Mouse (Mus musculus): ENCODE results near the gene Igll1. TPM values are rescaled to one million over a fixed set of nuclear protein-coding genes. Genes with fewer than 3 reads are reported as not detected.

The Igll1 gene
- 0.59 and 0.74 TPM in 2 replicates for polyA plus RNA-seq (2015; fragmentation: Nextera tagmentation; extraction: Ambion mirVana)

DNA sequence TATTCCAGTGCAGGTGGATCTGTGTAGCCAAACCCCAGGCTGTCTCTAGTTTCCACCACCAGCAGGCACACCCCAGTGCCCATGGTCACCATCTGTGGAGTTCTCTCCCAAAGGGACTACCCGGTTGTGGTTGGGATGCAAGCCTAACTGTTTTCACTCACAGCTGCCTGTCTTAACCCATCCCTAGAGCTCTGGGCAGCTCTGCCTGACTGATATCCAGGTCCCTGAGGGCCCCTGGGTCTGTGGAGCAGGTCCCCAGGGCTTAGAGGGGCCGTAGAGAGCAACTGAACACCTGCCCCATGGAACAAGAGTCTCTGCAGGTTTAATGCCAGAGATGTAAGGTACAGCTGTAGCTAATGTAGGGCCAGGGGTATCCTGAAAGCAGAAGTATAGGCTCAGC lies at the start of gene Igll1:
Igll1 (minus strand) TSS at position 8 of the 400 bp plus-strand sequence.
- Histone ChIP-seq H3K27ac (no peak within 1 kb of the TSS), H3K4me1 (replicated peaks) (no peaks in the 10 kb centered on the region), H3K4me3 (replicated peaks) (no peak within 1 kb of the TSS), H3K27me3 (no peaks in the 10 kb centered on the region), H3K9me3 (replicated peaks) (no peaks in the 10 kb centered on the region), H3K36me3 (no peaks in the 10 kb centered on the region), H3K9ac (no peak within 1 kb of the TSS), H3K4me2 (no peak within 1 kb of the TSS)
- ATAC-seq (ENCODE audit: low read depth) (no peak), DNase-seq (no peak)
- 57% methylated on average over 2 of the region's 2 CpGs for WGBS (ENCODE audit: insufficient replicate concordance)

DNA sequence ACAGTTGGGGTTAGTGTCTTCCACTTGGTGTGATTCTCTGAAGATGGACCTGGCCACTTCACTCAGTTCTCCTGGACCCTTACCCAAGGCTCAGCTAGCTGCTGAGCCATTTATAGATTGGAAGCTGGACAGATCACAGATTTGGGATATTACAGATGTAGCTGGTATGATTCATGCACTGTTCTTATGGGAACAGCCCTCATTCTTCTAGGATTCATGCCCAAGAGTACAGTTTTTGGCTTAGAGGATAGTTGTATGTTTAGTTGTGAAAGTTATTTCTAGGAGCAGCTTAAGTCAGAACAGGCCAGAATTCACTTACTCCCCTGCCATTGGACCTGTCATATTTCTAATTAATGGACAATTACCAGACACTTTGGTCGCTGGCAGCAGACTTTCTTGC lies 49.7 kb upstream of the Igll1 start:
- 55% methylated on average over 1 of the region's 1 CpGs for WGBS (ENCODE audit: insufficient replicate concordance)
- ATAC-seq (ENCODE audit: low read depth) = no peak

DNA sequence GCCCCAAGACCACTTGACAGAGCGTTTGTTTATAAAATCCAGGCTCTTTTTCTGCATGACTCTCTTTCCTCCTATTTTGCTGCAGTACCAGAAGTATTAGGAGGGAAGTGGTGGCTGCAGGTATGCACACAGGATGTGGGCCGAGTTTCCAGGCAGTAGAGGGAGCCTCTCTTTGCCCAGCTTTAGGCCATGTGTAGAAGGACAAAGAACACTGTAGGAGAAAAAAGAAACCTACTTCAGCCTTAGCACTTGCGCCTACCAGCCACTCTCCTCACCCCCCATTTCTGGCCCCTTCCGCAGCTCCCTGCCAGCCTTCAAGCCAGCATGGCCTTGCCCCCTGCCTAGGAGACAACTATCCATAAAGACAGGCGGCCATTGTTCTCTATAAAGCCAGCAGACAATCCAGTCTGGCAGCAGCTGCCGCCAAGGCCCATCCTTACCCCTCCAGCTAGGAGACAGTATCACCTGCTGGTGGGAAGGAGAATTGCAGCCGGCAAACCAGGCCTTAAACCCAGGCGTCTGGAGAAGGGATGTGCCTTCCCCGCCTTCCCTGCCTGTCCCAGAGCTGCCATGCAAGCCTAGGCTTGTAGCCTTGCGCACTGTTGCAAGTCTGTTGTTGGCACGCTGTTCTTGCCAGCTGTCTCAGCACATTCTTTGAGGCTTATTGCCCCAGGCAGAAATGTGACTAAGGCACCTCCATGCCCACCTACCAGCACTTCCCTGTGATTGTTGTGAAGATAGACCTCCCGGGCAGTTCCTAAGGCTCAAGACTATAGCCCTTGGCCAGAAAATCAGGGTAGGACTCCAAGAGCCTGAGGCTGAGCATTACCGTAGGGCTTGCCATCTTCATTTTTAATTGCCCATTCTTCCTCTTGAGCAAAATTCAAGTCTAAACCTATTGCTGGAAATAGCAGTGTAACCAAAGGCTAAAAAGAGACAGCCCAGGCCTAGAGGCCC lies 48.1 kb upstream of the Igll1 start:
- DNase-seq (peak; percentile 53), ATAC-seq (ENCODE audit: low read depth) (peak; percentile 67)
- H3K4me1 ChIP-seq (replicated peaks) = 0 out of 2 replicates have a peak, but pooled peaks cover 3% of the 10 kb centered on the region
- WGBS (ENCODE audit: insufficient replicate concordance) = 42% methylated on average over 13 of the region's 13 CpGs
- no peak overlapping the region for H3K4me2 ChIP-seq
- H3K9me3 ChIP-seq (replicated peaks) = no peaks in the 10 kb centered on the region
- no peaks in the 10 kb centered on the region for H3K27me3 ChIP-seq
- H3K27ac ChIP-seq = no peak overlapping the region
- peaks cover 54% of the 10 kb centered on the region for H3K36me3 ChIP-seq
- H3K9ac ChIP-seq = 0 out of 2 replicates have a peak overlapping the region, but pooled peaks have one; percentile 17
- H3K4me3 ChIP-seq (replicated peaks) = no peak overlapping the region

More for the DNA sequence above, 49.7 kb upstream of the Igll1 start:
- no peak for DNase-seq
- H3K27me3 ChIP-seq = no peaks in the 10 kb centered on the region
- H3K4me1 ChIP-seq (replicated peaks) = 0 out of 2 replicates have a peak, but pooled peaks cover 3% of the 10 kb centered on the region
- H3K27ac ChIP-seq = no peak overlapping the region
- no peaks in the 10 kb centered on the region for H3K9me3 ChIP-seq (replicated peaks)
- no peak overlapping the region for H3K9ac ChIP-seq
- no peak overlapping the region for H3K4me2 ChIP-seq
- H3K36me3 ChIP-seq = peaks cover 61% of the 10 kb centered on the region
- no peak overlapping the region for H3K4me3 ChIP-seq (replicated peaks)

DNA sequence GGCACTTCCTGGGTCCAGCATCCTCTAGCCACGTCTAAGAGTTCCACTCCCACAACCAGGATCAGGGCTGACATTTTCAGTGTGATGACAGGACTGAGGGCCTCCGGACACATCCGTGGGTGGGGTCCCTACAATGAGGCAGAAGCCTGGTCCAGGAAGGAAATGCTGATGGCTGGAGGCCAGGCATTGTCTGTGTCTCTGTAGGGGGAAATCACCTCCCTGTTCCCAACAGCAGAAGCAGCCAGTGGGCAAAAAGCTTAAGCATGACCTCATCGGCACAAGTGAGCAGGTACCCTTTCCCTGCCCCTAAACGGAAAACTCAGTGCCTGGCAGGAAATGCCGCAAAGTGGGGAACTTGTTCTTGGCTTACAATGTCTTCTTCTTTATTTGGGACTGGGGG lies 44.0 kb upstream of the Igll1 start:
- WGBS (ENCODE audit: insufficient replicate concordance) = 43% methylated on average over 6 of the region's 6 CpGs
- Histone ChIP-seq H3K4me1 (replicated peaks) (0 out of 2 replicates have a peak, but pooled peaks cover 6% of the 10 kb centered on the region), H3K27me3 (no peaks in the 10 kb centered on the region), H3K9me3 (replicated peaks) (no peaks in the 10 kb centered on the region), H3K4me2 (no peak overlapping the region), H3K4me3 (replicated peaks) (no peak overlapping the region), H3K9ac (no peak overlapping the region), H3K27ac (no peak overlapping the region), H3K36me3 (peaks cover 40% of the 10 kb centered on the region)
- ATAC-seq (ENCODE audit: low read depth) (peak; percentile 29; the same call in 1 of the 2 replicates), DNase-seq (no peak)

DNA sequence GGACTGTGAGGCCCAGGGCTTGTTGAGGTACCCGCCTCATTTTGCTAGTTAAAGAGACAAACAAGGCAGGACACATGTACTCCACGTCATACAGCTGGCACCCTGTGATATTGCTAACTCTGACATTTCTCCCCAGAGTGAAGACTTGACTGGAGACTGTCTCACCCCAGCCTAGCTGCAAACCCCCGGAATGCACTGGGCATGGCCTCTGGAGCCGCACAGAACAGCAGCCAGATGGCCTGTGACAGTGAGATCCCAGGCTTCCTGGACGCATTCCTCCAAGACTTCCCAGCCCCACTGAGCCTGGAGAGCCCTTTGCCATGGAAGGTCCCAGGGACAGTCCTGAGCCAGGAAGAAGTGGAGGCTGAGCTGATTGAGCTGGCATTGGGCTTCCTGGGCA lies 39.4 kb upstream of the Igll1 start:
- Histone ChIP-seq H3K4me3 (replicated peaks) (no peak overlapping the region), H3K27ac (no peak overlapping the region), H3K4me2 (no peak overlapping the region), H3K4me1 (replicated peaks) (peaks cover 3% of the 10 kb centered on the region), H3K27me3 (no peaks in the 10 kb centered on the region), H3K9ac (no peak overlapping the region), H3K36me3 (peaks cover 26% of the 10 kb centered on the region), H3K9me3 (replicated peaks) (no peaks in the 10 kb centered on the region)
- DNase-seq (no peak), ATAC-seq (ENCODE audit: low read depth) (no peak)
- 77% methylated on average over 5 of the region's 5 CpGs for WGBS (ENCODE audit: insufficient replicate concordance)

DNA sequence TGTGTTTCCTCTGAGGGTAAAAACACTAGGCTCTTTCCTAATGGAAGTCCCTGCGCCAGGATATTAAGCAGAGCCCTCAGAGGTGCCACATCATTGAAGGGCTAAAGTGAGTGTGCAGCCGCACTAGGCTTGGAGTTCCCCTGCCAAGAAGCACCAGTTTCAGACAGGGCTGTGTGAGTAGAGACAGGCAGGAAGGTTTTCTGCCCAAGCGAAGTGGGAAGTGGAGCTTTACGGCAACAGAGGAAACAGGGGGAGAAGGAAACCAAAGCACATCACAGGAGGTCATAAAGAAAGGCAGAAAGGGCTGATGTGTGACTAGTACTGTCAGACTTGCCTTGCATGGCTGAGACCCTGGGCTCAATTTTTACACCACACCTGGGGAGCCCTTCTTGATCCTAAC lies 38.5 kb upstream of the Igll1 start:
- H3K27me3 ChIP-seq = no peaks in the 10 kb centered on the region
- DNase-seq (no peak), ATAC-seq (ENCODE audit: low read depth) (no peak)
- no peak overlapping the region for H3K4me2 ChIP-seq
- no peak overlapping the region for H3K9ac ChIP-seq
- H3K9me3 ChIP-seq (replicated peaks) = no peaks in the 10 kb centered on the region
- peaks cover 21% of the 10 kb centered on the region for H3K36me3 ChIP-seq
- WGBS (ENCODE audit: insufficient replicate concordance) = 51% methylated on average over 4 of the region's 4 CpGs
- H3K4me3 ChIP-seq (replicated peaks) = no peak overlapping the region
- H3K27ac ChIP-seq = no peak overlapping the region
- H3K4me1 ChIP-seq (replicated peaks) = peaks cover 11% of the 10 kb centered on the region

DNA sequence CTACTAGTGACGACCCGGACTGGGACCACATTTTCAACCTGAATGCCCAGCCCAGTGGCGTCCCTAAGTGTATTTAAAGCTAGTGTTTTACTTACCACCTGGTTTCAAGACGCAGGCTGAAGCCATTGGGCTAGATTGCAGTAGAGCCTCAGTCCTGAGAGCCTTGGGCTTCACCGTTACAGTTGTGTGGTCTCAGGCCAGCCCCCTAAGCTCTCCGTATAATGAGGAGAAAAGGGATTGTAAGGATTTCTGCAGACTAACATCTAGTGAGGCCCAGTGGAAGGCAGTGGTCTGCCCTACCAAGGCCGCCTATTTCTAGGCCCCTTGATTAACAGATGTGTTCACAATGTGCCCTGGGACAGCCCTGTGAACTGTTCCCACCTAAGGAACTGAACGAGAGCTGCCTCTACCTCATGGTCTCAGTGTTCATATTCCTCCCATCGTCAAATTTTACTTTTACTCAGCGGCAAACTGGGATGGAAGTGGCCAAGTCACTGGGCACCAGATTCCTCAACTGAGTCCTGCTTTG lies 33.3 kb upstream of the Igll1 start:
- H3K4me1 ChIP-seq (replicated peaks) = peaks cover 22% of the 10 kb centered on the region
- H3K9me3 ChIP-seq (replicated peaks) = no peaks in the 10 kb centered on the region
- no peak for ATAC-seq (ENCODE audit: low read depth)
- H3K9ac ChIP-seq = peak overlapping the region; percentile 76
- peak overlapping the region; percentile 59 for H3K27ac ChIP-seq
- H3K27me3 ChIP-seq = no peaks in the 10 kb centered on the region
- DNase-seq = no peak
- peak overlapping the region; percentile 66 for H3K4me3 ChIP-seq (replicated peaks)
- 21% methylated on average over 10 of the region's 10 CpGs for WGBS (ENCODE audit: insufficient replicate concordance)
- H3K36me3 ChIP-seq = peaks cover 19% of the 10 kb centered on the region
- peak overlapping the region; percentile 91 for H3K4me2 ChIP-seq

DNA sequence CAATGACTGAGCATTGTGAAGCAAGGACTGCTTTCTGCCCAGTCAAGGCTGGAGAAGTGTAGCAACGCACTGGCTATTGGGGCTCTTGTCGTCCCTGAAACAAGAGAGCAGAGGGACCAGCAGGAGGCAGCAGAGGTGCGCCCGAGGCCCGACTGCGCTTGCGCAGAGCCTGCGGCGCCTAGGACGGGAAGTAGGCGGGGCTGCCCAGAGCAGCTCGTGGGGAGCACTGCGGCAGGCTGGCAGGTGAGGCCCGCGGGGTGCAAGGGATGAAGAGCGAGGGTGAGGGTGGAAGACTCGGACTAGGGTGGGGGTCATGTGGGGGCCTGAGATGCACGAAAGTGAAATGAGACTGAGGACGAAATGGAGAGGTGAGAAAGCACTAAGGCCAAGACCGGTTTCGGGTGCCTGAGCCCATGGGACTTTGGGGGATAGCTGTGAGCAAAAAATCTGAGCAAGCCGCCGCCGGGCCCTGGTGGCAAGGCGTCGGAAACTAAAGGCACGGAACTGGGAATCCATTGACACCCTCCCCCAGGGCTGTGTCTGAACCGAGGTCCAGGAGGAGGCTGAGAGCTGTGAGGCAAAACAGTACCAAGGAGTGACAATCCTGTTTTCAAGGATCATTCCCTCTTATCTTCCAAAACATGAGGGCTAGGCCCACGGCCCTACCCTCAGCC lies 32.7 kb upstream of the Igll1 start, which contains the start of gene Ppm1f:
Ppm1f (plus strand) TSS at position 88 of the 674 bp plus-strand sequence.
- ATAC-seq (ENCODE audit: low read depth) (peak; percentile 92), DNase-seq (peak; percentile 92)
- Histone ChIP-seq H3K4me3 (replicated peaks) (peak within 1 kb of the TSS; percentile 66), H3K27me3 (no peaks in the 10 kb centered on the region), H3K27ac (peak within 1 kb of the TSS; percentile 59), H3K9ac (peak within 1 kb of the TSS; percentile 76), H3K36me3 (peaks cover 25% of the 10 kb centered on the region), H3K4me1 (replicated peaks) (peaks cover 22% of the 10 kb centered on the region), H3K4me2 (peak within 1 kb of the TSS; percentile 91), H3K9me3 (replicated peaks) (no peaks in the 10 kb centered on the region)
- WGBS (ENCODE audit: insufficient replicate concordance) = 1% methylated on average over 29 of the region's 29 CpGs

DNA sequence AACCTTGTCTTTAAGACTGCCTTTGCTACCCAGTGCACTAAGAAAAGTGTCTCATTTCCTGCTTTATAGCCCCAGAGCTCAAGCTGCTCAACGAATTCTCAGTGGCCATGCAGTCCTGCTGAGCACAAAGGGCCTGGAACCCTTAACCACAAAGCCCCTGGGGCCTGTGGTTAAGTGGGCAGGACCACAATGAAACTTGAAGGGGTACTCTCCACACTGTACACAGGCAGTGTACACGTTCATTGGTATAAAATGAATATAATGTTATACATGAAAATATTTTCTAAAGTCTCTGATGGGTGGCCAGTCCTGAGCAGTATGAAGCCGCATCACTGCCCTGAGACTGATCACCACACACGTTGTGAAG lies 32.2 kb upstream of the Igll1 start:
- peaks cover 22% of the 10 kb centered on the region for H3K4me1 ChIP-seq (replicated peaks)
- H3K4me3 ChIP-seq (replicated peaks) = peak overlapping the region; percentile 66
- whole genome bisulfite sequencing (ENCODE audit: insufficient replicate concordance) = 9% methylated on average over 4 of the region's 4 CpGs
- H3K27ac ChIP-seq = peak overlapping the region; percentile 48; the same call in 1 of the 2 replicates
- peaks cover 30% of the 10 kb centered on the region for H3K36me3 ChIP-seq
- H3K9me3 ChIP-seq (replicated peaks) = no peaks in the 10 kb centered on the region
- DNase-seq = no peak
- peak overlapping the region; percentile 42; the same call in 1 of the 2 replicates for H3K9ac ChIP-seq
- peak; percentile 48; the same call in 1 of the 2 replicates for ATAC-seq (ENCODE audit: low read depth)
- H3K4me2 ChIP-seq = peak overlapping the region; percentile 91
- H3K27me3 ChIP-seq = no peaks in the 10 kb centered on the region

DNA sequence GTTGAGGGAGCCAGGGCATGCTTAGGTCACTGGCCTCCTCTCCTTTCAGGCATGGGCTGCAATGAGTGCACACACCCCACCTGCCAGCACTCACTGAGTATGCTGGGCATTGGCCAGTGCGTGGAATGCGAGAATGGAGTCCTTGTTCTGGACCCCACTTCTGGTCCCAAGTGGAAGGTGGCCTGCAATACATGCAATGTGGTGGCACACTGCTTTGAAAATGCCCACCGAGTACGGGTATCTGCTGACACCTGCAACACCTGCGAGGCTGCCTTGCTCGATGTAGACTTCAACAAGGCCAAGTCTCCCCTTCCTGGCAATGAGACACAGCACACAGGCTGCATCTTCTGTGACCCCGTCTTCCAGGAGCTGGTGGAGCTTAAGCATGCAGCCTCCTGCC lies 28.6 kb upstream of the Igll1 start:
- 86% methylated on average over 7 of the region's 7 CpGs for WGBS (ENCODE audit: insufficient replicate concordance)
- DNase-seq (no peak), ATAC-seq (ENCODE audit: low read depth) (no peak)
- Histone ChIP-seq H3K9ac (no peak overlapping the region), H3K4me2 (no peak overlapping the region), H3K27ac (no peak overlapping the region), H3K9me3 (replicated peaks) (no peaks in the 10 kb centered on the region), H3K27me3 (no peaks in the 10 kb centered on the region), H3K4me3 (replicated peaks) (no peak overlapping the region), H3K4me1 (replicated peaks) (peaks cover 14% of the 10 kb centered on the region), H3K36me3 (peaks cover 66% of the 10 kb centered on the region)

DNA sequence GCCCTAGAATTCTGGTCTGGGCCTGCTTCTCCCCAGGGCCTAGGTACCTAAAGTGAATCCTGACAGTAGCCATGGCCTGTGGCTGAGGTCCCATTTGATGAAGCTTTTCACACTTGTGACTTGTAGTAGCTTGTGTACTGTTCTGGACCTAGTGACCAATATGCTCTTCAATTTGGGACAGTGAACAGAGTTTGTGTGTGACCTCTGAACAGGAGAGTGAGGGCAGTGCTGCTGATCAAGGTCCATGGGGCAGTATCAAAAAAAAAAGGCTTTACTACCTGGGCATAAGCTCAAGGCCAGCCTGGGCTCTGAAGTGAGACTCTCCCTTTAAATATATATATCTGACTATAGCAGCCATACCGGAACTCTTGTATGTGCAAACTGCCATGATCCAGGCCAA lies 24.6 kb upstream of the Igll1 start:
- no peak overlapping the region for H3K9ac ChIP-seq
- WGBS (ENCODE audit: insufficient replicate concordance) = 83% methylated on average over 1 of the region's 1 CpGs

More for the DNA sequence above, 24.6 kb upstream of the Igll1 start:
- ATAC-seq (ENCODE audit: low read depth) (no peak), DNase-seq (no peak)
- H3K27me3 ChIP-seq = no peaks in the 10 kb centered on the region
- no peak overlapping the region for H3K4me3 ChIP-seq (replicated peaks)
- H3K4me1 ChIP-seq (replicated peaks) = no peaks in the 10 kb centered on the region
- no peak overlapping the region for H3K4me2 ChIP-seq
- H3K36me3 ChIP-seq = peaks cover 100% of the 10 kb centered on the region
- no peaks in the 10 kb centered on the region for H3K9me3 ChIP-seq (replicated peaks)
- H3K27ac ChIP-seq = no peak overlapping the region

Measured in liver, embryonic 13.5 days (tissue).